Mouse (Mus musculus) heart, postnatal 14 days (tissue): ENCODE data around the gene Cep350. TPM values are rescaled to one million over a fixed set of nuclear protein-coding genes. Genes with fewer than 3 reads are reported as not detected.

ENCODE experiments used
- DNase-seq, 2 experiments: peaks; one replicate each; pipeline ENCODE4 v3.0.0; 2021 to 2022
- intact Hi-C: fragments of 180-260 bp; cut with DNase I; formaldehyde crosslinking; loops from one replicate; pipeline ENCODE4 v1.15.1; 2025
- total RNA-seq, 2 experiments: library from RNA; stranded (reverse); gene quantifications; 2 replicates each; pipeline ENCODE4 v1.2.3; 2021

Gene Cep350
- total RNA-seq, 2 experiments from 2014 or later: 37.9 to 40.7 TPM

DNA sequence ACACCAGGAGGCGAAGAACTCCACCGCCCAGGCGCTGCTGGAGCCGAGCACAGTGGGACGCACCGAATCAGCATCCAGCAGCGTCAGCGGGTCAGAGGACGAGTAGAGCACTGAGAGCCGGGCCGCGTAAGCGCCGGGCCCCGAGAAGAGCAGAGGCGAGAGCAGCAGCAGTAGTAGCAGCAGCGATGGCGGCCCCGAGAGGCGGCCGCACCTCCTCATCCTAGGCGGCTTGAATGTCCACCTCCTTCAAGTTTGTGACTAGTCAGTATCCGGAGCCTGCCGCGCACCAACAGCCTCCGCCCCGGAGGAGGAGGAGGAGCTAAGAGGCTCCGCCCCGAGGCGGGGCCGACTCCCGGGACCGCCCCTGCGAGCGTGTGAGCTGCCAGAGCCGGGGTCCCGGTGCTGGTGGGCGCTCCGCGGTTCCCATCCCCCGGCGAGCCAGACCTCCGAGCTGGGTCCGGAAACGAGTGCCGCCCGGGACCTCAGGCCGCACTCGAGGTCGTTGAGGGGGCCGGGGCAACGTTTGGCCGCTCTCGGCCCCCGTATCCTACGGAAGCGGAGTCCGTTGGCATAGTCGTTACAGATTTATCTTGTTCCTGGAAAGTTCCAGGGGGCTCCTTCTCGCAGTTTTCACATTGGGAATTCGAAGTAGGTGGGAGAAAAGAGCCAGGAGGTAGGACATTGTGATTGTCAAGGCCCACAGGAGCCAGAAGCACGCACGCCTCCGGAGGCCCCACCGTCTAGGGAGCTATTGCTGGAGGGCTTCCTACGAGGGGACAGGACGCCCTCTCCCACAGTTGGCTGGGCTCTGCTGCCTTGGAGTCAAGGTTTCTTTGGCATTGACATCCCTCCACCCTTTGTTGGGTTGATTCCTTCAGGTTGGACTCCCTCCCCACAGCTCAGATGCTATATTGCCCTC is 160.2 kb downstream of the Cep350 start, which contains the start of gene Qsox1:
TSS of gene Qsox1 (minus strand) at position 309 of the 919 bp plus-strand sequence.
- intact Hi-C loops: no loop called here
- DNase-seq: peak; percentile 90

DNA sequence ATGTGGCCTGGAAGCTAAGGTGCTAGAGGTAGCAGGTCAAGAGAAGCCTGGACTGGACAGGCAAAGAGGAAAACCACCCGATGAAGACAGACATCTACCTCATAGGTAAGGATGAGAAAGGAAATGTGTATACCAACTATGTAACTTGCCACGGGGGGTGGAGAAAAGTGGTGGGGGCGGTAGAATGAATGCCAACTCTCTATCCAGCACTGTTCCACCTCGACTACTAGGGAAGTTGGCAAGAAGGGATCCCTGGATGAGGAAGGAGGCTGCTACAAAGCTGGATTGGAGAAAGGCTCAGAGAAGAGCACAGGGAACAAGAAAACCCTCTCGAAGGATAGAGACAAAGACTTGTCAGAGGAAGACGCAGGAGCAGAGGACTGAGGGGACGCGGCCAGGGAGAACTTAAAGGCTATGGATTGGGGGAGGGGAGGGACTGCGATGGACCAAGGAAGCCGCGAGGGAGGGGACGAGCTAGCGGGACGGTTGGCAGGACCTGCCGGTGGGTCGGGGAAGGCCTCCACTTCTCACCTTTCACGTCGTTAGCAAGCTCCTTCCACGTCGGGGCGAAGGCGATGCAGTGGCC is 161.0 kb downstream of the Cep350 start:
- intact Hi-C loops: no loop called here
- no peak for DNase-seq

DNA sequence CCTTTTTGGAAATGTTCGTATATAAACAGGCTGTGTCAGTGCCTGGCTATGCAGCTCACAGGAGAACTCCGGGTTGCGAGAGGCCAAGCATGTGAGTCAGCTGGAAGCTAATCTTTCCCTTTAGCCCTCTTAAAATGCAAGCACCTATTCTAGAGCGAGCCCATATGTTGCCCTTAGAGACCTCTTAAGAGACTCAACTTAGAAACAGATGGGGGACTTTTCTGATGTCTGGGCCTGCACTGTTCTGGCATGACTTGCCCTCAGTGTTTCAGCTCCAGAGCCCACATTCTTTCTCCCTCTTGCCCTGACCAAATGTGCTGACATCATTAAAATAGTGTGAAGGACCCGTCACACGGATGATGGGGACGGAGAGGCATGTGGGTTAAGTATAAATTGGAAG is 162.4 kb downstream of the Cep350 start:
- intact Hi-C loops: no loop called here
- peak in 1 of 2 experiments; percentile 30 for DNase-seq

DNA sequence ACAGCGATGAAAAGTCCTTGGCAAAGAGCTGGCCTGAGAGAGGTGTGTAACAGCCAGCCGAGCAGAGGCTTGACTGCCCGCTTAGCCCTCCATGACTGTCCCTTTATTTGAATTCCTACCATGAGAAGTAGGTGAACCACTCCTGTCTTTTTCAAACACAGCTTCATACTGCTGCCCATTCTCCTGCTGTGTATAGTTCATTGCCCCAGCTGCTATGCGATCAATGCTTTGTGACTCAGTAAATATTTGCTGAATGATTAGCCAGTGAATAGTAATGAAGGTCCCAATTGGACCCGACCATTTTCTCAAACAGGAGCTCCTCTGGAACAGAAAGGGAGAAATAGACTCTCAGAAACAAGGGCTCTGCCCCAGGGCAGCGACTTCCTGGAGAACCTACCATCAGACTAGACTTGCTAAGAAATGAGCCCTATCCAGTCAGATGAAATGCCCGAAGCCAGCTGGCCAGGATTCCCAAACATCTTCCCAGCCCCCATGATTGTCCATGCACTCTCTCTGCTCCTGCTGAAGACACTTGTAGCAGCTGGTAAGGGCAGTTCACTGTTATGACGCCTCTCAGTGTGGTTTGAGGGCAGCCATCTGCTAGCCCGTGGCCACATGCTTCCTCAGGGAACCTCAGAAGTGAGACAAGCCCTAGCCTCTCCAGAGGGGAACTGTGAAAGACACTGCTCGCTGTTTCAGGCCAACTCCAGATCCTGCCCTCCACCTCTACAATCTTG is 163.2 kb downstream of the Cep350 start:
- DNase-seq: peak; percentile 31 to 51
- intact Hi-C loops: no loop called here

DNA sequence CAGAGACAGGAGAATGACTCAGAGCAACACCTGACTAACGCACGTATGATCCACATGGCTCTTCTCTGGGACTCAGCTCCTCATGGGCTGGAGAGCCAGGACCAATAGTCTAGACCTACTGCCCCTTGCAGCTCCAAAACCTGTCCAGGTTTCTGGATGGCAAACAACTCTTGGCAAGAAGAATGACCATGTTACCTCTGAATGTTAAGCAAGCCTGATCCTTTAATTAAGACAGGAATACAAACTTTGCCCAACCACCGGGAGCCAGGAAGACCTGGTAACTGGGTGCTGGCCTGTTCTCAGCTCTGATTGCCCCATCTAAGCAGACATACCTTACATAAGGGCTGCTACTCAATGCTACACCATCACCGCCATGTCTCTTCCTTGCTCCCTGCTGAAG is 164.8 kb downstream of the Cep350 start:
- no peak for DNase-seq
- intact Hi-C loops: no loop called here

DNA sequence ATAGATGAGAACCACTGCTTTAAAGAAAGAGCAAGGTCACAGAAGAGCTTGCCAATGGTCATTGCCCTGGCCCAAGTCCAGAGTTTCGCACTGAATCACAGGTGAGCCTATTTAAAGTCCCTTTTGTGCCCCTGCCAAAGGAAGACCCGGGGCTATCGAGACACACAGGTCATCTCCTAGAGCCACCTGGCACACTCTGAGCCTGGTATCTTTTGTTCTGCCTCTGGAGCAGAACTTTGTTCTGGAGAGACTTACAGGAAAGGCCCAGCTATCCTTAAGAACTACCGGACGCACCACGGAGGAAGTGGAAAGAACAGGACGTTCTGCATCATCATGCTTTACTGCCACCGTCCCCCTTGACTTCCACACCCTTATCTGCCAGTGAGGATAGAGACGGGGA is 167.4 kb downstream of the Cep350 start:
- intact Hi-C loops: no loop called here
- no peak for DNase-seq

DNA sequence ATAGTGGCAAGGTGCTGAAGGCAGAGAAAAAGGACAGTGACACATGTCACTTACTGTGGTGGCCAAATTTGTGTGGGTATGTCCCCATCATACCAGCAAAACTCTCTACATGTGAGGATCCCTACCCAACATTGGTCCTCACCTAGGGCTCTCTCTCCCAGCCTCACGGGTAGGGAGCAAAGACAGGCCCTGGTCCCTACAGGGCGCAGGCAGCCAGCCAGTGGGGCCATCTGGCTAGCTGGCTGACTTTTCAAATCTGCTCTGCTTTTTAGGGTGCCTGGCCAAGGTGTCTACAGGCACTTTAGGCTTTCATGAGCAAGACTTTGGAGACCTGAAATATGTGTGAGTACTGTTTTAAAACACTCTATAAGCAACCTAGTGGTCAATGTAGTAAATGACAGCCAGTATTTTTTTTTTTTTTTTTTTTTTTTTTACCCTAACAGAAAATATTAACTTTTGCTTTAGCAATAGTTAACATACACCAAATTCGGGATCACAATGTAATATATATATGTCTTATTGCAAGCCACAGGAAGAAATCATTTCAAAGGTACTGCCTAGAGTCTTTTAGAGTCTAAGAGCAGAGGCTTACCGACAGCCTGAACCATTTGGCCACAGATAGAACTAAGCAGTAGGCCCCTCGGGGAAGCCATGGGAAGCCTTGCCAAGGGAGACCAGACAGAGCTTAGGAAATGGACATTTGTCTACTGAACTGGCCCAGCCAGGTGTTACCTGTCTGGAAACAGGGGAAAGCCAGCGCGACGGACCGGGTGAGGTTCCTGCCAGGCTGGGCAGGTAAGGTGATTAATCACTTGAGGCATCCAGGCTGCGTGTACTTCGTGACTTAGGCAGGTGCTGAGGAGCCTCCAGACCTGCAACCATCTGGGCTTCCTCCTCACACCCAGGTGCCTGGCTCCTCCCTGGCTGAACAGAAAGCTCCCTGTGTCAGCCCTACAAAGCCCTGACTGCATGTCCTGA is 171.8 kb downstream of the Cep350 start:
- no peak for DNase-seq
- intact Hi-C loops: no loop called here

DNA sequence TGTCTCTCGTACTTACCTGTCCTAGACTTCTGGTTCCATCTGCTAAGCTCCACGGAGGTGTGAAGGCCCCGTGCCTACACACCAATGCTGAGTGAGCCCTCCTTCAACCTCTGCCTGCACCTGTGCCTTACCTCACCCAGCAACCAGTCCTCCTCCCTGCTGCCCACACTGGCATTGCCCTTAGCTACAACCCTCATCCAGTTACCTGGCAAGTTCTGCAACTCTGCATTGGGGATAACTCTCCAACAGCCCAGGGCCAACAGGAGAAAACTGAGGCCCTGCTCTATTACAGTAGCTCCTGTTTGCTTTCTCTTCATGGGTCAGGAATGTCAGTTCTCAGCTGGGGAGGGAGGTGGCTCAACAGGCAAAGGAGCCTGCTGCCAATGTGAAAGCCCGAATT is 175.1 kb downstream of the Cep350 start:
- intact Hi-C loops: no loop called here
- no peak for DNase-seq

DNA sequence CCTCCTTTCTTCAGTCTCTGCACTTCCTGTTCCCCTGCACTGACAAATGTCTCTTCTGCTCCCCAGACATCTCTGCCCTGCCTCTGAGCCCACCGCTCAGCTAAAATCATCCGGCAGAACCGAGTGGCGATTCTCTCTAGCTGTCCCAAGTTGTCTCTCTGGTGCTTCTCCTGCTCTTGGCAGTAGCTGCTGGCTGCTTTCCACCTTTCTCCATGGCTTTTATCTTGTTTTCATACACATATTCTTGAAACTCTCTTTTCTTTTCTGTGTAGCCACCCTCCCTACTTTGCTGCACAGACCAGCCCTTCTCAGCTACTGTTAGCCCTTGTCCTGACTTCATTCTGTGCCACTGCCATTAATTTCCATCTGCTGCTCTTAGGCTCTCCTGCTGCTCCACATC is 175.6 kb downstream of the Cep350 start:
- peak in 1 of 2 experiments; percentile 27 for DNase-seq
- intact Hi-C loops: no loop called here

DNA sequence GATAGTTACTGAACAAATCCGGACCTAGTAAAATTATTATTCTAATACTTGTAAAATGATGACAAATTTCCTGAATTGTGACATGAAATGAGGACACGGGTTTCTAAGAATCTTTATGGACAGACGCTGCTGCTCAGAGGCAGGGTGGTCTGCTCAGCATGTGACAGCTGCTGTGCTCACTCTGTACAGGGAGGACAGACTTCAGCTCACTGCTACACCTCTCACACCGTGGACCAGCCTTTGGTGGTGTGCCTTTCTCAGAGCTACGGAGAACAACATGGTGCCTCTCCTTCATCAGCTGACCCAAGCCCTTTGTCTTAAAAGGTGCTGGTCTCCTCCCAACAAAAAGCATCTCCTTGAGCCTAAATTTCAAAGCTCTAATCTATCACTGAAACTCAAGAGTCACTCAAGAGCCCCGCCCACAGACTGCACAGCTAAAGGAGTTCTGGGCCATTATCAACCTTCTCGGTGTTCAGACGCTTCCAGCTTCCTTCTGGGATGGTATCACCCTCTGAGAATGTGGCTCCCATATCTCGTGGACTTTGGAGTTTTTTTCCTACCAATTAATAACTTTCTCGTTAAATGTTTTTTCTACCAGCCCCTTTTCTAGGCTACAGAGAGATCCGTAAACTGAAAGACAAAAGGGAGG is 176.2 kb downstream of the Cep350 start:
- intact Hi-C loops: no loop called here

DNA sequence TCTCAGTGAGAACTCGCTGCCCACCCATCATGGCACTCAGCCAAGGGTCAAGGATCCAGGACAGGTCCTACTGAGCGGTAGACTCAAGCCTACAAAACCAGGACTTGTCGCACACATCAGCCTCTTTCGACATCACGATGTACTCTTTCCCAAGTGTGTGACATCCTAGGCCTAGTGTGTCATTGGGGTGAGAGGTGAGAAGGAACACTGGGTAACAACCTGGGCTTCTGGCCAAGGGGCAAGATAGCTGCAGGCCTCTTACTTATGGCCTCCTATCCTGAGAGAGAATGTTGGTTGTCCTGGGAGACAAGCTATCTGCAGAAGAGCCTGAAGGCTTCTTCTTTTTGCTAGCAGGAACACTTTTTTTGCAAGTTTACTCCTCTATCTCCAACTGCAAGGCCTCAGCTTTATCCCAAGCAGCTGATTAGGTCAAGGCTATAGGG is 177.2 kb downstream of the Cep350 start:
- DNase-seq: no peak
- intact Hi-C loops: no loop called here

More for the DNA sequence above, 176.2 kb downstream of the Cep350 start:
- no peak for DNase-seq

Other genes starting within 250 kb of the Cep350 start
- gene Lhx4, start 221.6 kb downstream of the Cep350 start, total RNA-seq: not detected
- gene Qsox1, start 160.4 kb downstream of the Cep350 start, total RNA-seq: 10 to 100 TPM; 45.5 to 55.2 TPM
- 10 to 100 TPM; 49.4 to 50.1 TPM for gene Tor1aip2, start 62.1 kb upstream of the Cep350 start, total RNA-seq
- 10 to 100 TPM; 70.8 to 74.8 TPM for gene Tor1aip1, start 63.2 kb upstream of the Cep350 start, total RNA-seq
- gene Fam163a, start 231.8 kb upstream of the Cep350 start, total RNA-seq: under 1 TPM; 0.07 to 0.19 TPM